Mouse (Mus musculus) spleen, adult 2 months (tissue): ENCODE results near the gene Olfr649. TPM values are rescaled to one million over a fixed set of nuclear protein-coding genes. Genes with fewer than 3 reads are reported as not detected.

Experiments
- DNase-seq, 2 experiments: peaks; one replicate each; pipeline versions ENCODE4 v3.0.0 to v3.0.0-alpha.2; 2012 to 2021; ENCODE audit warnings: low spot score in 2 of 2, low read depth in 1 of 2
- H3K27ac ChIP-seq: fragments of 200-500 bp; 2 replicates; pipeline ENCODE4 v1.5.1; 2012; ENCODE audit warnings: low read length, inconsistent platforms; ENCODE audit not compliant: insufficient read depth
- H3K27me3 ChIP-seq: fragments of 200-500 bp; 2 replicates; pipeline ENCODE4 v1.6.1; 2012; ENCODE audit warnings: mild to moderate bottlenecking, moderate library complexity, low read length, inconsistent platforms; ENCODE audit not compliant: control insufficient read depth, insufficient read depth
- H3K36me3 ChIP-seq: fragments of 200-500 bp; 2 replicates; pipeline ENCODE4 v1.6.1; 2012; ENCODE audit warnings: mild to moderate bottlenecking, low read length, inconsistent platforms; ENCODE audit not compliant: control insufficient read depth, insufficient read depth
- H3K4me1 ChIP-seq: fragments of 200-500 bp; 2 replicates; pipeline ENCODE4 v1.6.1; 2011; ENCODE audit warnings: inconsistent platforms; ENCODE audit not compliant: control insufficient read depth, insufficient read depth, insufficient read length
- H3K4me3 ChIP-seq: fragments of 200-500 bp; 2 replicates; pipeline ENCODE4 v1.5.1; 2011; ENCODE audit warnings: mild to moderate bottlenecking, inconsistent platforms; ENCODE audit not compliant: insufficient read depth, insufficient read length; ENCODE audit errors: extremely low read depth
- CTCF ChIP-seq: fragments of 200-500 bp; IDR thresholded peaks from 2 replicates; pipeline ENCODE4 v1.5.1; 2011; ENCODE audit warnings: mild to moderate bottlenecking, inconsistent platforms; ENCODE audit not compliant: insufficient read depth, insufficient read length, insufficient replicate concordance; ENCODE audit errors: extremely low read depth
- POLR2A ChIP-seq: fragments of 200-500 bp; IDR thresholded peaks from 2 replicates; pipeline ENCODE4 v1.6.1; 2011; ENCODE audit warnings: low read depth, low read length, inconsistent platforms
- WGBS: fragments of 180-500 bp; shearing (Covaris S2); methylation state at CpG from one replicate; pipeline ENCODE4 v1.1.7; 2018; 5-methylcytosine and 5-hydroxymethylcytosine counted together
- polyA plus RNA-seq: library from polyadenylated mRNA; depleted of rRNA; stranded (reverse); fragments of >200 nt; gene quantifications from 2 replicates; pipeline ENCODE4 v1.2.3, GENCODE M21; 2012; rRNA removed

Olfr649 gene
- polyA plus RNA-seq, 1 experiment, result not detected

DNA sequence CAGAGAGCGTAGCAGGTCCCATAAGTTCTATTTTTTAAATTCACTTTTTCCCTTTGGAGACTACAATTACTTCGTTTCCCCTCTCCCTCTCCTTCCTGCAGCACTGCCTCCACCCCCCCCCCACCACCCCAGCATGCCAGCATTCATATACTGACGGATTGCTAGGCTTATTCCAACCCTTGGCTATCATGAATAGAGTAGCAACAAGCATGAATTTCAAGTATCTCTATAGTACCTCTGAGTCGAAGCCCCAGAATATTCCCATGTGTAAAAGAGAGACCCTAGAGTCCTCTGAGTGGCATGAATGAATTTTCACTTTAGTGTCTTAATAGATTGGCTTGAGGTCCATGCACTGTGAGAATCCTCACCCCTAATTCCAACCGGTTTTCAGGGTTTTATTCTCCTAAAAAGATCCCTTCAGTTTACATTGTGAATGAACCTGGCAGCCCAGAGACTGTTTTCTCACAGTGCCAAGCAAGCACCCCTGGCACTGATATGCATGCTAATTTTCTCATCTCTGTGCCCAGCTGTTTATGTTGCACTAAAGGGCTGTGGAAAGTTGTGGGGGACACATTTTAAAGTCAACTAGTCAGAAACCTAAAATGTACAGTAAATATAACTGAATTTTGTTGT, 17.2 kb downstream of the Olfr649 start:
- DNase-seq, result no peak
- no peaks in the 10 kb centered on the region for H3K4me1 ChIP-seq
- no peaks in the 10 kb centered on the region for H3K36me3 ChIP-seq
- no peaks in the 10 kb centered on the region for H3K27me3 ChIP-seq
- no peak overlapping the region for H3K4me3 ChIP-seq
- TF ChIP-seq POLR2A, result no peak
- no peak for TF ChIP-seq CTCF
- WGBS, result 77% methylated on average over 5 of the region's 5 CpGs
- no peak overlapping the region for H3K27ac ChIP-seq

DNA sequence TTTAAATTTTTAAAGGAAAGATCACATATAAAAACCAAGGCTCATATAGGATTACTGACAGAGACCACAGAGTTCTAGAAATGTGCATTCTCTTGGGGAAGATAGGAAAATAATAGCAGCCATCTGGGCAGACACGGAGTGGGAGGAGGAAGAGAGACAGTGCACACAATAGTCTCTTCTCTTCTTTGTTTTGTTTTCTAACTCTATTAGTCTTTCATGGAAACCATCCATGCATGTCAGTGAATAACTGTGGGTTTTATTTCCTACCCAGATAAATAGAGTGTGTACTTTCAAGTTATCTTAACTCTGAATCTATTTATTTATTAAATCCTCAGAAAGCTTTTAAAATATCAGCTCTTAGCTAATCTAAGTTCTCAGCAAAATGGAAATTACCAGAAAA, 20.7 kb downstream of the Olfr649 start:
- no peaks in the 10 kb centered on the region for H3K36me3 ChIP-seq
- no peaks in the 10 kb centered on the region for H3K4me1 ChIP-seq
- WGBS, result 44% methylated on average over 1 of the region's 1 CpGs
- H3K4me3 ChIP-seq, result no peak overlapping the region
- no peak for DNase-seq
- H3K27me3 ChIP-seq, result no peaks in the 10 kb centered on the region
- H3K27ac ChIP-seq, result no peak overlapping the region
- TF ChIP-seq POLR2A (no peak), CTCF (no peak)

DNA sequence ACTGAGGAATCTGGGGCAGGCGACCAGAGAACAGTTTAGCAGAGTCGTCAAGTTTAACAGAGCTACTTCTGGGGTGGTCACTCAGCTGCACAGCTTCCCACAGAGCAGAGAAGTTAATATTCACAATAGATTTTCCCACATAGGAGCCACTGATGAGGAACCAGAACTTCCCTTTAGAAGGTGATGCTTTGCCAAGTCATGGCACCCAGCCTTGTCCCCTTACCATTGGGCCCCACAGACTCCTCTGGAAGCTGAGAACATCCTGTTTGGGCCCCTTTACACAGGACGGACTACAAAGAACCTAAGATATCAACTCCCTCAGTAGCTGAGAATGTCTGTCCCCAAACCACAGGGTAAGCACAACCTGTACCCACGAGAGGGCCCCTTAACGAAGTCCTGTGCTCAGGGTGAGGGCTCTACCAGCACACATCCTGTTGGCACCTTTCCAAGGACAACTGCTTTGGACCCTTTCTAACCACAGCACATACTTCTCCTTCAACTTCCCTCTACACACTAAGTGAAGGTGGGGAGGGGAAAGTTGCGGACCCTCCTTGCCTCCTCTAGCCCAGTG, 26.1 kb downstream of the Olfr649 start:
- H3K4me3 ChIP-seq, result no peak overlapping the region
- peak in 1 of 2 experiments; percentile 23 for DNase-seq
- no peak for TF ChIP-seq POLR2A
- no peak for TF ChIP-seq CTCF
- H3K27ac ChIP-seq, result no peak overlapping the region
- H3K27me3 ChIP-seq, result no peaks in the 10 kb centered on the region
- no peaks in the 10 kb centered on the region for H3K36me3 ChIP-seq
- peaks cover 5% of the 10 kb centered on the region; the same call in 1 of the 2 replicates for H3K4me1 ChIP-seq
- WGBS, result 10% methylated on average over 6 of the region's 6 CpGs

DNA sequence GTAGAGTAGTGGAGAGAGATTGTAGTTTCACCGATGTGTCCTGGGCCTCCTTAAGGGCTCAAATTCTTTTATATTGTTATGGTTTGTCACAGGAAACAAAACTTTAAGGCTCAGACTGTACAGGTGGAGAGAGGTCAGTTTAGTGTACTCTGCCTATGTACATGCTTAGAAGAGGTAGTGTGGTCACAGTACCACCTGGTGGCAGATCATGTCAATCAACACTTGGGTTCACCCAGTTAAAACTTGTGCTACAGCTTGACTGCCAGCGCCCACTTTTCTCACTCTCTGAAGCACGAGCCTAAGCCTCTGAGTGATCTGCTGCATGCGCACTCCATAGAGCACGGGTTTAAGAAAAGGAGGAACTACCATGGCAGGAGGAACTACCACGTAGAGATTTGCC, 28.7 kb downstream of the Olfr649 start:
- Histone ChIP-seq H3K27ac (no peak overlapping the region), H3K4me1 (peaks cover 5% of the 10 kb centered on the region; the same call in 1 of the 2 replicates), H3K4me3 (no peak overlapping the region), H3K36me3 (no peaks in the 10 kb centered on the region), H3K27me3 (no peaks in the 10 kb centered on the region)
- no peak for TF ChIP-seq CTCF
- no peak for TF ChIP-seq POLR2A
- WGBS, result 19% methylated on average over 6 of the region's 6 CpGs
- no peak for DNase-seq

DNA sequence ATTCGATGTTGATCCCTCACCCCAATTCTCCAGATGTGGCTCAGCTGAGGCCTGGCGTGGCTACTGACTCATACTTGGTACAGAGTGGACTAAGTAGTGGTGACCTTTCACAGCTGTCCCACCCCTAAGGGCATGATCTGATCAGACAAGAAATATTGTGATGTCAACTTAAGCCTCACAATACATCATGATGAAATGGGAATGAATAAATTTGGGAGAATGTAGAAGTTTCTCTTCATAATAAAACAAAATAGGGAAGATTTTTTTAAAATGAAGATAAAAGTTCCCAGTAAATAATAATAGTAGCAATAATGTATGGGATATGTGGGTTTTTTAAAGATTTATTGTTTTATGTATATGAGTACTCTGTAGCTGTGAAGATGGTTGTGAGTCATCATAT, 45.3 kb downstream of the Olfr649 start, which contains the start of gene Ubqlnl:
Ubqlnl (minus strand) TSS at position 101 of the 400 bp plus-strand sequence.
- TF ChIP-seq POLR2A, result no peak
- no peak for TF ChIP-seq CTCF
- 86% methylated on average over 2 of the region's 2 CpGs for WGBS
- DNase-seq, result no peak
- H3K36me3 ChIP-seq, result no peaks in the 10 kb centered on the region
- no peak within 1 kb of the TSS for H3K27ac ChIP-seq
- H3K4me3 ChIP-seq, result no peak within 1 kb of the TSS
- H3K27me3 ChIP-seq, result no peaks in the 10 kb centered on the region
- H3K4me1 ChIP-seq, result no peaks in the 10 kb centered on the region

DNA sequence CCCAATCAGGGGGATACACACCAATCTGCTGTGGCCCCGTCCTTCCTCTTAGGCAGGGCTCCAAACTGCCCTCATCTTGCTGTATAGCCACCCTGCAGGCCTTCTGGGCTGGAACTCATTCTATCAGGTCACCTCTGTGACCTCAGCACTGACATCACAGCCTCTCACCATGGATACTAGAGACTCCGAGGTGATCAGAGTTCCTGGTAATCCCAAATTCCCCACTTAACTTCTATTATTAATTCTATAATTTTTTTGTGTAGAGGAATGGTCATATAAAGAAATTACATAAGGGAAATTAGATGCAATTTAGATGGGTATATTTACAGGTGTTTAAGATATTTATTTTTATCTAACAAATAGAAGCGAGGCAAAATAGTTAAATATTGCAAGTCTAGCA, 52.6 kb downstream of the Olfr649 start, which contains the start of gene Ubqln3:
Ubqln3 (minus strand) TSS at position 101 of the 400 bp plus-strand sequence.
- Histone ChIP-seq H3K4me1 (no peaks in the 10 kb centered on the region), H3K36me3 (no peaks in the 10 kb centered on the region), H3K27me3 (no peaks in the 10 kb centered on the region), H3K4me3 (no peak within 1 kb of the TSS), H3K27ac (no peak within 1 kb of the TSS)
- DNase-seq, result no peak
- WGBS, result 83% methylated on average over 3 of the region's 3 CpGs
- no peak for TF ChIP-seq POLR2A
- no peak for TF ChIP-seq CTCF

Other genes with a start within 250 kb of the Olfr649 start
- not detected in 2 replicates for gene Olfr635, start 224.8 kb downstream of the Olfr649 start, polyA plus RNA-seq
- gene Olfr638, start 197.2 kb downstream of the Olfr649 start, polyA plus RNA-seq, result not detected in 2 replicates
- not detected in 2 replicates for gene Olfr639, start 178.7 kb downstream of the Olfr649 start, polyA plus RNA-seq
- not detected in 2 replicates for gene Olfr640, start 170.4 kb downstream of the Olfr649 start, polyA plus RNA-seq
- gene Olfr641, start 160.5 kb downstream of the Olfr649 start, polyA plus RNA-seq, result not detected in 2 replicates
- not detected in 2 replicates for gene Olfr642, start 143.3 kb downstream of the Olfr649 start, polyA plus RNA-seq
- not detected in 2 replicates for gene 4930516K23Rik, start 134.5 kb downstream of the Olfr649 start, polyA plus RNA-seq
- gene Olfr644, start 124.1 kb downstream of the Olfr649 start, polyA plus RNA-seq, result not detected in 2 replicates
- not detected in 2 replicates for gene Olfr645, start 110.5 kb downstream of the Olfr649 start, polyA plus RNA-seq
- gene Olfr646, start 91.1 kb downstream of the Olfr649 start, polyA plus RNA-seq, result 0.08 TPM in 1 of 2 replicates, not detected in the other
- gene Ubqln5, start 66.2 kb downstream of the Olfr649 start, polyA plus RNA-seq, result not detected in 2 replicates
- gene Olfr643, start 58.6 kb downstream of the Olfr649 start, polyA plus RNA-seq, result not detected in 2 replicates
- not detected in 2 replicates for gene Ubqln3, start 52.7 kb downstream of the Olfr649 start, polyA plus RNA-seq
- not detected in 2 replicates for gene Ubqlnl, start 45.4 kb downstream of the Olfr649 start, polyA plus RNA-seq
- gene Olfm5, start 31.2 kb downstream of the Olfr649 start, polyA plus RNA-seq, result not detected in 2 replicates
- gene Olfr648, start 12.6 kb downstream of the Olfr649 start, polyA plus RNA-seq, result not detected in 2 replicates
- gene Trim6, start 22.8 kb upstream of the Olfr649 start, polyA plus RNA-seq, result 0.34 and 0.36 TPM in 2 replicates
- 13.5 and 14.5 TPM in 2 replicates for gene Trim34a, start 48.5 kb upstream of the Olfr649 start, polyA plus RNA-seq
- 1.7 and 1.8 TPM in 2 replicates for gene Trim5, start 92.1 kb upstream of the Olfr649 start, polyA plus RNA-seq
- gene Trim12a, start 119.5 kb upstream of the Olfr649 start, polyA plus RNA-seq, result 6.2 and 7.5 TPM in 2 replicates
- gene Trim34b, start 133.5 kb upstream of the Olfr649 start, polyA plus RNA-seq, result 5.7 and 6.7 TPM in 2 replicates
- 4.9 and 5.0 TPM in 2 replicates for gene Trim12c, start 157.4 kb upstream of the Olfr649 start, polyA plus RNA-seq
- gene Trim30b, start 173.9 kb upstream of the Olfr649 start, polyA plus RNA-seq, result 2.8 and 3.5 TPM in 2 replicates
- gene Trim30c, start 204.9 kb upstream of the Olfr649 start, polyA plus RNA-seq, result 0.49 and 0.51 TPM in 2 replicates